Mouse (Mus musculus) heart, postnatal 10 days (tissue): ENCODE measurements around the gene Prss46. TPM values are rescaled to one million over a fixed set of nuclear protein-coding genes. Genes with fewer than 3 reads are reported as not detected.

Experiments used
- DNase-seq, 2 experiments: peaks; one replicate each; pipeline ENCODE4 v3.0.0; 2021
- intact Hi-C: fragments of 180-260 bp; cut with DNase I; formaldehyde crosslinking; loops from one replicate; pipeline ENCODE4 v1.15.1; 2025
- total RNA-seq, 2 experiments: library from RNA; stranded (reverse); gene quantifications; 2 replicates each; pipeline ENCODE4 v1.2.3; 2021

The Prss46 gene
- total RNA-seq, 2 experiments from 2014 or later: not detected

DNA sequence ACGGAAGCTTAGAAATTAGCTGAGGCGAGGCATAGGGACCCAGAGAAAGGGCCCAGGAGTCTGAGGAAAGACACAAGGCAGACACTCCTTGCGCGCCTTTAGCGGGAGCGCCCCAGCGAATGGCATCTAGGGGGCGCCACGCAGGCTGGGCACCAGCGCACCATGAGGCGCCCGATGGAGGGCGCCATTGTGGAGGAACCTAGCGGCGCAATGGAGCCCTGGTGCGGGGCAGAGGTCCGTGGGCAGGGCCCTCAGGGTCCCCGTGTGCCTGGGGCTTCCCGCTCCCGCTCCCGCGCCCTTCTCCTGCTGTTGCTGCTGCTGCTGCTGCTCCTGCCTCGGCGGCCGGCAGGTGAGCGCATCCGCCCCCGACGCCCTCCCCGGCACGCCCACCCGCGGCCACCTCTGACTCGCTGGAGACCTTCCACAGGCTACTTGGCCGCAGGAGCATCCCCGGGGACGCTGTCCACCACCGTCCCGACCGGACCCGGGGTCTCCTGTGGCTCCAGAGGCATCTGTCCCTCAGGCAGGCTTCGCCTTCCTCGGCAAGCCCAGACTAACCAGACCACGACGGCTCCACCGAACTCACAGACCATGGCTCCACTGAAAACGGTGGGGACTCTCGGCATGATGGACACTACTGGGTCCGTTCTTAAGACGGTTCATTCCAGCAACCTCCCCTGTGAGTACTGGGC is 13.6 kb downstream of the Prss46 start, which contains the start of gene Prss50:
Gene Prss50 (plus strand): TSS at position 187 of the 692 bp plus-strand sequence.
- intact Hi-C loops: no loop called here

DNA sequence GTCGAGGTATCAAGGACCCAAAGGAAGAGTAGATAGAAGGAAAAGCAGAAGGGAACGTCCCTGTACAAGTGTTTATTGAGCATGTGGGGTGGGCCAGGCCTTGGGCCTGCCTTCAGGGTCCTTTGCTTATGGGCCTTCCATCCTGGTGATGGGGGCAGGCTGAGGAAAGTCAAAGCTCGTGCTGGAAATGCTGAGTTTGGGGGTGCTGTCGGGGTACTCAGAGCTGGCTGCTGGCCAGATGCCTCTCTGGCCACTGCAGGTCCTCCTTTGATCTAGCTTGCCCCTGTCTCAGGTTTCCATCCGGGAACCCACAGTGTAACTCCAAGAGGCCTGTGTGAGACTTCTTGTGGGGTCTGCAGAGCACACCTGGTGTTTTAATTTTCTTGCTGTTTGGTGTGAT is 14.2 kb downstream of the Prss46 start:
- no peak for DNase-seq
- intact Hi-C loops: no loop called here

More for the DNA sequence above, 13.6 kb downstream of the Prss46 start, which contains the start of gene Prss50:
- DNase-seq: peak in 1 of 2 experiments; percentile 21

DNA sequence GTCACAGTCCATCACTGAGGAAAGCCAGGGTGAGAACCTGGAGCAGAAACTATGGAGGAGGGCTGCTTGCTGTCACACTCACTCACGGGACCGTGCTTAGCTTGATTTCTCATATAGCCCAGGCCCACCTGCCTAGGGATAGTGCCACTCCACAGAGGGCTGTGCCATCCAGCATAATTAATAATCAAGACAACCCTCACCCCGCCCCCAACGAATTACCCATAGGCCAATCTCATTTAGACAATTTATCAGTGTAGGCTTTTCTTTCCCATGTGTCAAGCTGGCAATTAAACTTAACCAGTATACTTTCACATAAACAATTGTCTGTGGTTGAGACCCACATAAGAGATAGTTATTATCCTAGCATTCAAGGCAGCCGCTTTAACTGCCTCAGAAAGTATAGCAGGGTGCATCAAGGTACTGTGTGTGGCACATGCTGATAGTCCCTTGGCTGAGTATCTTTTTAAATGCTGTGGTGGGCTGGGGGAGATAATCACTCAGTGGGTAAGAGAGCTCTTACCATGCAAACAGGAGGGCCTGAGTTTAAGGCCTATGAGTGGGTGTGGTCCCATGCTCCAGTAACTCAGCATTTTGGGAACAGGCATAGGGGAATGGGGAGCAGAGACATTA is 14.8 kb downstream of the Prss46 start:
- intact Hi-C loops: no loop called here
- no peak for DNase-seq

GRCm38 (mm10) chr9:110871030-110871429 is 26.7 kb downstream of the Prss46 start:
- peak; percentile 67 to 80 for DNase-seq
- intact Hi-C loops: loop anchor here (1.0 to 5.0 kb wide), 5 partner anchors 71 to 229 kb away; no protein-coding TSS in a partner anchor

GRCm38 (mm10) chr9:110873681-110874659 is 29.7 kb downstream of the Prss46 start:
- intact Hi-C loops: loop anchor here (5.0 kb wide), 3 partner anchors 68 to 232 kb away; no protein-coding TSS in a partner anchor
- no peak for DNase-seq

GRCm38 (mm10) chr9:110874660-110875191 is 30.4 kb downstream of the Prss46 start:
- DNase-seq: no peak
- intact Hi-C loops: loop anchor here (5.0 kb wide), 3 partner anchors 68 to 232 kb away; no protein-coding TSS in a partner anchor

DNA sequence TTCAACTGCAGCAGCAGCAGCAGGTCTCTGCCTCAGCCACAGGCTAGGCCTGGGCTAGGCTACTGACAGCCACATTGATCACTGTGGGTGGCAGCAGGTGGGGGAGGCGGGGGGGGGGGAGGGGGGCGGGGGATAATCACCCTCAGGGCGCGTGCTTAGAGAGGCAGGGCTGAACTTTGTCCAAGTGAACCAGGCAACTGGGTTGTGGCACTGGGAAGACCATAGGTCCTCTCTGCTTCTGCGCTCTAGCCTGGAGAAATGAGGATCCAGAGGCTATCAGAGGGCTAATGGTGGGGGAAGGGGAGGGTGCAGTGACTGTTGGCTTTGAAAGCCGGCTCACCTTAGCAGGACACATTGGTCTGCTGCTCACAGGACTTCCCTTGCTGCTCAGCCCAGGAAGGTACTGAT is 31.0 kb downstream of the Prss46 start:
- DNase-seq: no peak
- intact Hi-C loops: no loop called here

GRCm38 (mm10) chr9:110877353-110877752 is 33.0 kb downstream of the Prss46 start:
- no peak for DNase-seq
- intact Hi-C loops: no loop called here

GRCm38 (mm10) chr9:110877888-110878287 is 33.6 kb downstream of the Prss46 start:
- intact Hi-C loops: loop anchor here (2.0 kb wide), 1 partner anchor 77 kb away; no protein-coding TSS in a partner anchor
- peak; percentile 91 to 94 for DNase-seq

- peak; percentile 54 to 60 for DNase-seq
- intact Hi-C loops: loop anchor here (2.0 kb wide), 1 partner anchor 75 kb away; no protein-coding TSS in a partner anchor
Observed at GRCm38 (mm10) chr9:110879191-110879920, 35.0 kb downstream of the Prss46 start, which contains the start of gene Als2cl. Als2cl (plus strand) TSS chr9:110879870.

DNA sequence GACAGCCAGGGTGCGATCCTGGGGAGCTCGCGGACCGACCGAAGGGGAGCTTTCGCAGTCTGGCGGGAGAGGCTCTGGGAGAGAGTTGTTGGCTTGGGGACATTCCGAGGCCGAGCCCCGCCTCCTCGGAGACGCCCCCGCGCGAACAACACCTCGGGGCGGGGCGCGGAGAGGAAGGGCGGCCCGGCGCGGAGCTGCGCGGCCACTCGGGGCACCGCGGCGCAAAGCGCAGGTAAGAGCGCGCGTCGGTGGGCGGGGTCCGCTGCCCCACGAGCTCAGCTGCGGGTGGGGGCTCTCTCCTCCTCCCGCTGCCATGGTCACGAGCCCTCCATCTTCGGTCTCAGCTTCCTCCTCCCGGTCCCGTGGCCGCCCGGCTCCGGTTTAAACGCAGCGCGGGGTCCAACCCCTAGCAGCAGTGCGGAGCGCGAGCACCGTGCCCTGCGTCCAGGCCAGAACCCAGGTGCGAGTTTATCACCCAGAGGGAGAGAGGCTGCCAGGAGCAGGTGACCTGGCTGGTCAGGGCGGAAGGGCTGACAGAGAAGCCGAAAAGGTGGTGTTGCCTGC is 35.8 kb downstream of the Prss46 start, which contains the start of gene Tmie:
Gene Tmie (minus strand): TSS at position 116 of the 564 bp plus-strand sequence.
- DNase-seq: peak; percentile 82 to 83
- intact Hi-C loops: loop anchor here (2.0 kb wide), 1 partner anchor 75 kb away; no protein-coding TSS in a partner anchor

DNA sequence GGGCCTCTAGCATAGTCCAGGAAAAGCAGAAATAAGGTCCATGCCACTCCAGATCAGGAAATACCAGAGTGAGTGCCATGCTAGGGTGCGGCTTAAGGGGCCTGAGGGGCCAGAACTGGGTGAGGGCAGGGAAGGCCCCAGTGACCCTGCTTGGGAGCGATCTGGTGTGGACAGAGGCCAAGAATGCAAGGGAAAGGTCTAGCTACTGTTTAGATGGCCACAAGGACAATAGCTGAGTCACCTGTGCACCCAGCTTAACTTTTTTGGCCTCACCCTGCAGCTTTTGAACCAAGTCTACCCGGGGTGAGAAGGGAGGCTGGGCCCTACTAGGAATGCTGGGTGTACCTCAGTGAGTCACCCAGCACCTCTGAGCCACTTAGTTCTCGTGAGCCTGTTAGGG is 36.5 kb downstream of the Prss46 start:
- DNase-seq: no peak
- intact Hi-C loops: no loop called here

GRCm38 (mm10) chr9:110881953-110882352 is 37.6 kb downstream of the Prss46 start:
- intact Hi-C loops: loop anchor here (2.0 kb wide), 1 partner anchor 39 kb away; no protein-coding TSS in a partner anchor
- no peak for DNase-seq

DNA sequence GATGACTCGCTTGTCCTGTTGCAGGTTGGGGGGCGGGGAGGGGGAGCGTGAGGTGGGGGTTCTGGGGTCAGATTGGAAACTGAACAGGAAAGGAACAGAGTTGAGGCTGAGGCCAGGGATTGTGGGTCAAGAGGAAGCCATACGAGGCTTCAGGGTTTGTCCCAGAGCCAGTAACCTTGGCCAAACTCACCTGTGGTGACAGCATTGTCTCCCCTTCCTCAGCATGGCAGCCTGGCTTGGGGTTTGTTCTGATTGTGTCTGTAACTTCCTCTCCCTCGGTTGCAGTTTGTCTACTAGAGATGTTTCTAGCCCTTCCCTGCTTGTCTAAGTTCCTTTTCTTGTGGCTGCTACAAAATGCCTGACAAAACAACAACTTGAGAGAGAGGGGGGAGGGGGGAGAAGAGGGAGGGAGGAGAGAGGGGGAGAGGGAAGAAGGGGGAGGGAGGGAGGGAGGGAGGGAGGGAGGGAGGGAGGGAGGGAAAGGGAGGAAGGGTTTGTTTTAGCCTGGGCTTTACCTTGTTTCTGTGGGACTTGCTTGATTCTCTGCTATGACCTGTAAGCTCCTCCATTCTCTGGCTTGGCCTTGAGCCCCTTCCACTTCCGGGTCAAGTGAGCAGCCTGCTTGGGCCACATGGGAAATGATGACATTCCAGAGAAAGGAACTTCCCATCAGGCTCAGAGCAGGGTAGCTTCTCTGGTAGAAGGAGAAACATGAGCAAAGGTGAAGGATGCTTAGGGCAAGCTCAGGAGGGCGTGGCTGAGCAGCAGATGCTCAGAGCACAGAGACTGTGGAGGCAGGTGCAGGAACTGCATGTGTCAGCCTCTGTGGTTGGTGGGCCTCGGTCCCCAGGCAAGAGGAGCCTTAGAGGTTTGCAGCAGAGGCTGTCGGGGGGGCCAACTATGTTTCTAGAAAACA is 43.3 kb downstream of the Prss46 start:
- intact Hi-C loops: no loop called here
- DNase-seq: no peak

DNA sequence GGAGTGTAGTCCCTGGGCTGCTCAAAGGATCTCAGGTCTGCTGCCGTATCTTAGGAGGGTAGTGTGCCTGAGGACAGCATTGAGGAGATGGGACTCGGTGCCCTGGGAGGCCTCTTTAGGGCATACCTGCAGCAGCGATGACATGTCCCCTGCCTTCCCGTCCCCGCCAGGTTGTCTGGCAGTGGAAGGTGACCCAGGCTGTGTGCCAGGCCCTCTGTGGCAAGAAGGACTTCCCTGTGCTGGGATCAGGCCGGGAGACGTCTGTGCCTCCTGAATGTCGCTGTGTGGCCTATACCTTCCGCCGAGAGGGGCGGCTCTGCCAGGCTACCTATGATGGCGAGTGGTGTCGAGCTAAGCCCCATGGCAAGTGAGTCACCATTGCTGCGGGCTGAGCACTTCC is 44.6 kb downstream of the Prss46 start:
- intact Hi-C loops: no loop called here
- DNase-seq: no peak

GRCm38 (mm10) chr9:110890026-110890783 is 45.9 kb downstream of the Prss46 start:
- DNase-seq: no peak
- intact Hi-C loops: no loop called here
